Mouse (Mus musculus) bone marrow, adult 2 months (tissue): ENCODE results near the gene Tnk1.

Source experiments
- CTCF ChIP-seq: fragments of 200-500 bp; IDR thresholded peaks from 2 replicates; pipeline ENCODE4 v1.5.1; 2011; ENCODE audit warnings: low read length, control low read depth; ENCODE audit not compliant: control insufficient read depth, insufficient read depth
- POLR2A ChIP-seq: fragments of 200-500 bp; IDR thresholded peaks from 2 replicates; pipeline ENCODE4 v1.6.1; 2011; ENCODE audit warnings: low read depth, mild to moderate bottlenecking, control low read depth, low read length, borderline replicate concordance; ENCODE audit not compliant: control insufficient read depth

DNA sequence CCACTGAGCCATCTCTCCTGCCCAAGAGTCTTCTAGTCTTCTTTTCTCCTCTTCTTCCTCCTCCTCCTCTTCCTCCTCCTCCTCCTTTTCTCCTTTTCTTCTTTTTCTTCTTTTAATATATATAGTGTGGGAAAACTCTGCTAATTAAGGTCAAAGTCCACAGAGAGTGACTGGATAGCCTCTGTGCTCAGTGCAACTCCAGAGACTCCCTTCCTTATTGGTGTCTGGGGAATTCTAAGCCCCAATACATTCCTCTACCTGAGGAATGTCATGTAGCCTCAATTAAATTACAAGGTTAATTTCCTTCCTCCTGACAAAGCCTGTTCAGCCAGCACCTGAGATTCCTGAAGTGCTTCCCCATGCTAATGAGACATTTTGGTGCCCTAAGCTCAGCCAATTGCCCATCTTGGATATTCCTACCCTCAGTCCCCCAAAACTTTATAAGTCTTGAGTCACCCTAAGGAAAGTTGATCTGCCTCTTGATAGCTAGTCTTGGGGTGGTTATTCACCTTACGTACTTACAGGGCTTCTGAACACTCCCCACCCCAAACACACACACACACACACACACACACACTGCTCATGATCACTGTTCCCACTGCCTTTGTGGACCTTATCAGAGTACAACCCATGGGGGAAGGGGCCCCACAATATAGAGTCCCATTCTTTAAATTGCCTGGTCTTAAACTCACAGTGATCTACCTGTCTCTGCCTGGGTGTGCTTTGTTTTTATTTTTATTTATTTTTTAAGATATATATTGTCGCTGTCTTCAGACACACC is 11.9 kb upstream of the Tnk1 start:
- no peak for TF ChIP-seq POLR2A
- TF ChIP-seq CTCF: no peak
